Mouse (Mus musculus): Measurements from ENCODE around the gene Gm21887. TPM values are rescaled to one million over a fixed set of nuclear protein-coding genes. Genes with fewer than 3 reads are reported as not detected.
A peak's percentile ranks its signal among the peaks of the same experiment; 100 is the strongest.
"Not testable (repeated sequence)": the region's sequence is repeated elsewhere in the genome, so short reads cannot be mapped to it uniquely, and the experiment has no call there.

Gm21887 gene
- polyA plus RNA-seq, 2 experiments from 2014 or later, result 8.8 to 9.1 TPM

DNA sequence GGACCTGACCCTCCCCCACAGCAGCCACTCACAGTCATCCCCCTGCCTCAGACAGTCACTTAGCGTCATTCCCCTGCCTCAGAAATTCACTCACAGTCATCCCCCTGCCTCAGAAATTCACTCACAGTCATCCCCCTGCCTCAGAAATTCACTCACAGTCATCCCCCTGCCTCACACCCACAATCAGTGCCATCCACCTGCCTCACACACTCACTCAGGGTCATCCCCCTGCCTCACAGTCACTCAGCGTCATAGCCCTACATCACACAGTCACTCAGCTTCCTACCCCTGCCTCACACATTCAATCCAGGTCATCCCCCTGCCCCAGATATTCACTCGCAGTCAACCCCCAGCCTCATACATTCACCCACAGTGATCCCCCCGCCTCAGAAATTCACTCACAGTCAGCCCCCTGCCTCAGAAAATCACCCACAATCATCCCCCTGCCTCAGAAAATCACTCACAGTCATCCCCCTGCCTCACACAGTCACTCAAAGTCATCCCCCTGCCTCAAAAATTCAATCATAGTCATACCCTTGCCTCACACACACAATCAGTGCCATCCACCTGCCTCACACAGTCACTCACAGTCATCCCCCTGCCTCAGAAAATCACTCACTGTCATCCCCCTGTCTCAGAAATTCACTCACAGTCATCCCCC, 10.8 kb upstream of the Gm21887 start:
- not testable (repeated sequence) for ATAC-seq

DNA sequence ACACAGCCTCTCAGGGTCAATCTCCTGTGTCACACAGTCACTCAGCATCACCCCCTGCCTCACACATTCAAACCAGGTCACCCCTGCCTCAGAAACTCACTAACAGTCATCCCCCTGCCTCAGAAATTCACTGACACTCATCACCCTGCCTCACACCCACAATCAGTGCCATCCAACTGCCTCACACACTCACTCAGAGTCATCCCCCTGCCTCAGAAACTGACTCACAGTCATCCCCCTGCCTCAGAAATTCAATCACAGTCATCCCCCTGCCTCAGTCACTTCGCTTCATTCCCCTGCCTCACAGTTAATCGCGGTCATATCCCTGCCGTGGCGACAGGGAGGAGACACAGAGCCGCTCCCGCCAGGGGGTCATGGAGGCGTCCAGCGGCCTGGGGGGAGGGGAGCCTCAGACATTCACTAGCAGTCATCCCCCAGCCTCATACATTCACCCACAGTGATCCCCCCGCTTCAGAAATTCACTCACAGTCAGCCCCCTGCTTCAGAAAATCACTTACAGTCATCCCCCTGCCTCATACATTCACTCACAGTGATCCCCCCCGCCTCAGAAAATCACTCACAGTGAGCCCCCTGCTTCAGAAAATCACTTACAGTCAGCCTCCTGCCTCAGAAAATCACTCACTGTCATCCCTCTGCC, 10.1 kb upstream of the Gm21887 start:
- ATAC-seq, result not testable (repeated sequence)

DNA sequence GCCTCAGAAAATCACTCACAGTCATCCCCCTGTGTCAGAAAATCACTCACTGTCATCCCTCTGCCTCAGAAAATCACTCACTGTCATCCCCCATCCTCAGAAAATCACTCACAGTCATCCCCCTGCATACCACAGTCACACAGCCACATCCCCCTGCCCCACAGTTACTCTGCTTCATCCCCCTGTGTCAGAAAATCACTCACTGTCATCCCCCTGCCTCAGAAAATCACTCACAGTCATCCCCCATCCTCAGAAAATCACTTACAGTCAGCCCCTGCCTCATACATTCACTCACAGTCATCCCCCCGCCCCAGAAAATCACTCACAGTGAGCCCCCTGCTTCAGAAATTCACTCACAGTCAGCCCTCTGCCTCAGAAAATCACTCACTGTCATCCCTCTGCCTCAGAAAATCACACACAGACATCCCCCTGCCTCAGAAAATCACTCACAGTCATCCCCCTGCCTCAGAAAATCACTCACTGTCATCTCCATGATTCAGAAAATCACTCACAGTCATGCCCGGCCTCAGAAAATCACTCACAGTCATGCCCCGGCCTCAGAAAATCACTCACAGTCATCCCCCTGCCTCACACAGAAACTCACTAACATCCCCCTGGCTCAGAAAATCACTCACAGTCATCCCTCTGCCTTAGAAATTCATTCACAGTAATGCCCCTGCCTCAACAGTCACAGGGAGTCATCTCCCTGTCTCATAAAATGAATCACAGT, 9.4 kb upstream of the Gm21887 start:
- ATAC-seq, result not testable (repeated sequence)

DNA sequence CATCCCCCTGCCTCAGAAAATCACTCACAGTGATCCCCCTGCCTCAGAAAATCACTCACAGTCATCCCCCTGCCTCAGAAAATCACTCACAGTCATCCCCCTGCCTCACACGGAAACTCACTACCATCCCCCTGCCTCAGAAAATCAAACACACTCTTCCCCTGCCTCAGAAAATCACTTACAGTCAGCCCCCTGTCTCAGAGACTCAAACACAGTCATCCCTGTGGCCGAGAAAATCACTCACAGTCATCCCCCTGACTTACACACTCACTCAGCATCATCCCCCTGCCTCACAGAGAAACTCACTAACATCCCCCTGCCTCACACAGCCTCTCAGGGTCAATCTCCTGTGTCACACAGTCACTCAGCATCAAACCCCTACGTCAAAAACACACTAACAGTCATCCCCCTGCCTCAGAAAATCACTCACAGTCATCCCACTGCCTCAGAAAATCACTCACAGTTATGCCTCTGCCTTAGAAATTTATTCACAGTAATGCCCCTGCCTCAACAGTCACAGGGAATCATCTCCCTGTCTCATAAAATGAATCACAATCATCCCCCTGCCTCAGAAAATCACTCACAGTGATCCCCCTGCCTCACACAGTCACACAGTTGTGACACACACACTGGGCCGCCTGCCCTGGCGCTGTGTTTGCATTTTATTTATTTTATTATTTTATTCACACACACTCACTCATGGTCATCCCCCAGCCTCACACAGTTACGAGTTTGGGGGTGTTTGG, 8.6 kb upstream of the Gm21887 start:
- ATAC-seq, result not testable (repeated sequence)

DNA sequence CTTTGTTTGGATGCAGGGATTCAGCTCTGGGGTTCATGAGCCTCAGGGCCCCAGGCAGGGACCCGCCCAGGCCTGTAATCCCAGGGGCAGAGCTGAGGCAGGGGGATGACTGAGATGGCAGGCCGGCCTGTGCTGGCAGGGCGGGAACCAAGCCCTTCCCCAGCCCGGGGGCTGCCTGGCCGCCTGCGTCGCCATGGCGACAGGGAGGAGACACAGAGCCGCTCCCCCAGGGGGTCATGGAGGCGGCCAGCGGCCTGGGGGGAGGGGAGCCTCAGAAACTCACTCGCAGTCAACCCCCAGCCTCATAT, 8.1 kb upstream of the Gm21887 start:
- not testable (repeated sequence) for ATAC-seq

DNA sequence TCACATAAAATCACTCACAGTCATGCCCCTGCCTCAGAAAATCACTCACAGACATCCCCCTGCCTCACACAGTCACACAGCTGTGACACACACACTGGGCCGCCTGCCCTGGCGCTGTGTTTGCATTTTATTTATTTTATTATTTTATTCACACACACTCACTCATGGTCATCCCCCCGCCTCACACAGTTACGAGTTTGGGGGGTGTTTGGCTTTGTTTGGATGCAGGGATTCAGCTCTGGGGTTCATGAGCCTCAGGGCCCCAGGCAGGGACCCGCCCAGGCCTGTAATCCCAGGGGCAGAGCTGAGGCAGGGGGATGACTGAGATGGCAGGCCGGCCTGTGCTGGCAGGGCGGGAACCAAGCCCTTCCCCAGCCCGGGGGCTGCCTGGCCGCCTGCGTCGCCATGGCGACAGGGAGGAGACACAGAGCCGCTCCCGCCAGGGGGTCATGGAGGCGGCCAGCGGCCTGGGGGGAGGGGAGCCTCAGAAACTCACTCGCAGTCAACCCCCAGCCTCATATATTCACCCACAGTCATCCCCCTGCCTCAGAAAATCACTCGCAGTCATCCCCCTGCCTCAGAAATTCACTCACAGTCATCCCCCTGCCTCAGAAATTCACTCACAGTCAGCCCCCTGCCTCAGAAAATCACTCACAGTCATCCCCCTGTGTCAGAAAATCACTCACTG, 6.8 kb upstream of the Gm21887 start:
- ATAC-seq, result not testable (repeated sequence)

DNA sequence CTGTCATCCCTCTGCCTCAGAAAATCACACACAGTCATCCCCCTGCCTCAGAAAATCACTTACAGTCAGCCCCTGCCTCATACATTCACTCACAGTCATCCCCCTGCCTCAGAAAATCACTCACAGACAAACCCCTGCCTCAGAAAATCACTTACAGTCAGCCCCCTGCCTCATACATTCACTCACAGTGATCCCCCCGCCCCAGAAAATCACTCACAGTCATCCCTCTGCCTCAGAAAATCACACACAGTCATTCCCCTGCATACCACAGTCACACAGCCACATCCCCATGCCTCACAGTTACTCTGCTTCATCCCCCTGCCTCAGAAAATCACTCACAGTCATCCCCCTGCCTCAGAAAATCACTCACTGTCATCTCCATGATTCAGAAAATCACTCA, 5.9 kb upstream of the Gm21887 start:
- ATAC-seq, result not testable (repeated sequence)

DNA sequence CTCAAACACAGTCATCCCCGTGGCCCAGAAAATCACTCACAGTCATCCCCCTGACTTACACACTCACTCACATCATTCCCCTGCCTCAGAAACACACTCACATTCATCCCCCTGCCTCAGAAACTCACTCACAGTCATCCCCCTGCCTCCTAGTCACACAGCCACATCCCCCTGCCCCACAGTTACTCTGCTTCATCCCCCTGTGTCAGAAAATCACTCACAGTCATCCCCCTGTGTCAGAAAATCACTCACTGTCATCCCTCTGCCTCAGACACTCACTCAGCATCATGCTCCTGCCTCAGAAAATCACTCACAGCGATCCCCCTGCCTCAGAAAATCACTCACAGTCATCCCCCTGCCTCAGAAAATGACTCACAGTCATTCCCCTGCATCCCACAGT, 5.2 kb upstream of the Gm21887 start:
- not testable (repeated sequence) for ATAC-seq

DNA sequence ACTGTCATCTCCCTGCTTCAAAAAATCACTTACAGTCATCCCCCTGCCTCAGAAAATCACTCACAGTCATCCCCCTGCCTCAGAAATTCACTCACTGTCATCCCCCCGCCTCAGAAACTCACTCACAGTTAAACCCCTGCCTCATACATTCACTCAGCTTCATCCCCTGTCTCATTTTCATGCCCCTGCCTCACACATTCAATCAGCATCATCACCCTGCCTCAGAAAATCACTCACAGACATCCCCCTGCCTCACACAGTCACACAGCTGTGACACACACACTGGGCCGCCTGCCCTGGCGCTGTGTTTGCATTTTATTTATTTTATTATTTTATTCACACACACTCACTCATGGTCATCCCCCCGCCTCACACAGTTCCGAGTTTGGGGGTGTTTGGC, 4.7 kb upstream of the Gm21887 start:
- not testable (repeated sequence) for ATAC-seq

DNA sequence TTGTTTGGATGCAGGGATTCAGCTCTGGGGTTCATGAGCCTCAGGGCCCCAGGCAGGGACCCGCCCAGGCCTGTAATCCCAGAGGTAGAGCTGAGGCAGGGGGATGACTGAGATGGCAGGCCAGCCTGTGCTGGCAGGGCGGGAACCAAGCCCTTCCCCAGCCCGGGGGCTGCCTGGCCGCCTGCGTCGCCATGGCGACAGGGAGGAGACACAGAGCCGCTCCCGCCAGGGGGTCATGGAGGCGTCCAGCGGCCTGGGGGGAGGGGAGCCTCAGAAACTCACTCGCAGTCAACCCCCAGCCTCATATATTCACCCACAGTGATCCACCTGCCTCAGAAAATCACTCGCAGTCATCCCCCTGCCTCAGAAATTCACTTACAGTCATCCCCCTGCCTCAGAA, 4.3 kb upstream of the Gm21887 start:
- not testable (repeated sequence) for ATAC-seq

DNA sequence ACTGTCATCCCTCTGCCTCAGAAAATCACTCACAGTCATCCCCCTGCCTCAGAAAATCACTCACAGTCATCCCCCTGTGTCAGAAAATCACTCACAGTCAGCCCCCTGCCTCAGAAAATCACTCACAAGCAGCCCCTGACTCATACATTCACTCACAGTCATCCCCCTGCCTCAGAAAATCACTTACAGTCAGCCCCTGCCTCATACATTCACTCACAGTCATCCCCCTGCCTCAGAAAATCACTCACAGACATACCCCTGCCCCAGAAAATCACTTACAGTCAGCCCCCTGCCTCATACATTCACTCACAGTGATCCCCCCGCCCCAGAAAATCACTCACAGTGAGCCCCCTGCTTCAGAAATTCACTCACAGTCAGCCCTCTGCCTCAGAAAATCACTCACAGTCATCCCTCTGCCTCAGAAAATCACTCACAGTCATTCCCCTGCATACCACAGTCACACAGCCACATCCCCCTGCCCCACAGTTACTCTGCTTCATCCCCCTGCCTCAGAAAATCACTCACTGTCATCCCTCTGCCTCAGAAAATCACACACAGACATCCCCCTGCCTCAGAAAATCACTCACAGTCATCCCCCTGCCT, 3.7 kb upstream of the Gm21887 start:
- not testable (repeated sequence) for ATAC-seq

DNA sequence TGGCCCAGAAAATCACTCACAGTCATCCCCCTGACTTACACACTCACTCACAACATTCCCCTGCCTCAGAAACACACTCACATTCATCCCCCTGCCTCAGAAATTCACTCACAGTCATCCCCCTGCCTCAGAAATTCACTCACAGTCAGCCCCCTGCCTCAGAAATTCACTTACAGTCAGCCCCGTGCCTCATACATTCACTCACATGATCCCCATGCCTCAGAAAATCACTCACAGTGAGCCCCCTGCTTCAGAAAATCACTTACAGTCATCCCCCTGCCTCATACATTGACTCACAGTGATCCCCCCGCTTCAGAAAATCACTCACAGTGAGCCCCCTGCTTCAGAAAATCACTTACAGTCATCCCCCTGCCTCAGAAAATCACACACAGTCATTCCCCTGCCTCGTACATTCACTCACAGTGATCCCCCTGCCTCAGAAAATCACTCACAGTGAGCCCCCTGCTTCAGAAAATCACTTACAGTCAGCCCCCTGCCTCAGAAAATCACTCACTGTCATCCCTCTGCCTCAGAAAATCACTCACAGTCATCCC, 2.7 kb upstream of the Gm21887 start:
- not testable (repeated sequence) for ATAC-seq

DNA sequence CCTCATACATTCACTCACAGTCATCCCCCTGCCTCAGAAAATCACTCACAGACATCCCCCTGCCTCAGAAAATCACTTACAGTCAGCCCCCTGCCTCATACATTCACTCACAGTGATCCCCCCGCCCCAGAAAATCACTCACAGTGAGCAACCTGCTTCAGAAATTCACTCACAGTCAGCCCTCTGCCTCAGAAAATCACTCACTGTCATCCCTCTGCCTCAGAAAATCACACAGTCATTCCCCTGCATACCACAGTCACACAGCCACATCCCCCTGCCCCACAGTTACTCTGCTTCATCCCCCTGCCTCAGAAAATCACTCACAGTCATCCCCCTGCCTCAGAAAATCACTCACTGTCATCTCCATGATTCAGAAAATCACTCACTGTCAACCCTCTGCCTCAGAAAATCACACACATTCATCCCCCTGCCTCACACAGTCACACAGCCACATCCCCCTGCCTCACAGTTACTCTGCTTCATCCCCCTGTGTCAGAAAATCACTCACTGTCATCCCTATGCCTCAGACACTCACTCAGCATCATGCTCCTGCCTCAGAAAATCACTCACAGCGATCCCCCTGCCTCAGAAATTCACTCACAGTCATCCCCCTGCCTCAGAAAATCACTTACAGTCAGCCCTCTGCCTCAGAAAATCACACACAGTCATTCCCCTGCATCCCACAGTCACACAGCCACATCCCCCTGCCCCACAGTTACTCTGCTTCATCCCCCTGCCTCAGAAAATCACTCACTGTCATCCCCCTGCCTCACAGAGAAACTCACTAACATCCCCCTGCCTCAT, 1.9 kb upstream of the Gm21887 start:
- not testable (repeated sequence) for ATAC-seq

DNA sequence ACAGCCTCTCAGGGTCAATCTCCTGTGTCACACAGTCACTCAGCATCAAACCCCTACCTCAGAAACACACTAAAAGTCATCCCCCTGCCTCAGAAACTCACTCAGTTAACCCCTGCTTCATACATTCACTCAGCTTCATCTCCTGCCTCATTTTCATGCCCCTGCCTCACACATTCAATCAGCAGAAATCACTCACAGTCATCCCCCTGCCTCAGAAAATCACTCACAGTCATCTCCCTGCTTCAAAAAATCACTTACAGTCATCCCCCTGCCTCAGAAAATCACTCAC, 1.3 kb upstream of the Gm21887 start:
- ATAC-seq, result not testable (repeated sequence)

DNA sequence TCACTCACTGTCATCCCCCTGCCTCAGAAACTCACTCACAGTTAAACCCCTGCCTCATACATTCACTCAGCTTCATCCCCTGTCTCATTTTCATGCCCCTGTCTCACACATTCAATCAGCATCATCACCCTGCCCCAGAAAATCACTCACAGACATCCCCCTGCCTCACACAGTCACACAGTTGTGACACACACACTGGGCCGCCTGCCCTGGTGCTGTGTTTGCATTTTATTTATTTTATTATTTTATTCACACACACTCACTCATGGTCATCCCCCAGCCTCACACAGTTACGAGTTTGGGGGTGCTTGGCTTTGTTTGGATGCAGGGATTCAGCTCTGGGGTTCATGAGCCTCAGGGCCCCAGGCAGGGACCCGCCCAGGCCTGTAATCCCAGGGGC, 875 bp upstream of the Gm21887 start:
- ATAC-seq, result not testable (repeated sequence)

DNA sequence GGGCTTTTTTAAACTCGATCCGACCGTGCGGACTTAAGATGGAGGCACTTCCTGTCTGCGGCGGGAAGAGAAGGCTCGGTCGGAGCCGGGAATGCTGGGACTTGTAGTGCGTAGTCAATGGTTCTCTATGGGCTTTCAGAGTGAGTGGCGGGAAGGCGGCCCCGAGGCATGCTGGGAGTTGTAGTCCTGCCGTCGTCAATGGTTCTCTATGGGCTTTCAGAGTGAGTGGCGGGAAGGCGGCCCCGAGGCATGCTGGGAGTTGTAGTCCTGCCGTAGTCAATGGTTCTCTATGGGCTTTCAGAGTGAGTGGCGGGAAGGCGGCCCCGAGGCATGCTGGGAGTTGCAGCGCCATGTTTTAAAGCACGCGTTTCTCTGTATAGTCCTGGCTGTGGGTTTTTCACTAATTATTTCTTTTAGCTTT, 352 bp downstream of the Gm21887 start:
- peak; percentile 94 for ATAC-seq

DNA sequence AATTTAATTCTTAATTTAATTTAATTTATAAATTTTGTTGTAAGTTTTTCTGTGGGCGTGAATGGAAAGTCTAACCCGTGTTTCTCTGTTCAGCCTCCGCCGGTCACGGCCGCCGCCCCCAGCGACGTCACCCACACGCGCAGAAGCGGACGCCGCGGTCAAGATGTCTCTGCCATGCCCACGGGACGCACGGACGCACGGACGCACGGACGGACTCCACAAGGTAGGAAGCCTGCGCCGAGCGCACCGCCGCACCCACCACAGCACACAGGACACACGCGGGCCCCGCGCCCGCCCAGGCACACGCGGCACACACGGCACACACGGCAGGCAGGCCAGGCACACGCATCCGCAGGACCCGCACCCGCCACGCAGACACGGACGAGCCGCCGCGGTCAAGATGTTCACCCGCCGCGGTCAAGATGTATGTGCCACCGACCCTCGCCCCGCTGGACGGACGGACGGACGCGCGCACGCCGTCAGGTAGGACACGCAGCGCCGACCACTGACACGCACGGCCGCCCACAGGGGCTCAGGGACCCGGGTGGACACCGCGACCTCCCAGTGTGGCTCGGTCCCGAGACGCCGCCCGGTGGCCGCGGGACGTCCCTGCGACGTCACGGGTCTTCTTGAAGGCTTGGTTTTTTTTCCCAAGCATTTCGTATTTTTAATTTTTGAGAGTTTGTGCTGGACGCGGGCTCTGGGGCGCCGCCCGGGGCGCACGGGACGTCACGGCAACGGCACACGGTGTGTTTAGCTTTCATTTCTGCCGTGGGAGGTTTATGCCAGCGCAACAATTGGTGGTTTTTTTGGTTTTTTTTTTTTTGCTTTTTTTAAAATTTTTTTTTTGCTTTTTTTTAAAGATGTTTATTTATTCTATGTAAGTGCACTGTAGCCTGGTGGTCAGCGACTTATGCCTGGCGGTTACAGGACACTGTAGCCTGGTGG, 1.4 kb downstream of the Gm21887 start:
- not testable (repeated sequence) for ATAC-seq

DNA sequence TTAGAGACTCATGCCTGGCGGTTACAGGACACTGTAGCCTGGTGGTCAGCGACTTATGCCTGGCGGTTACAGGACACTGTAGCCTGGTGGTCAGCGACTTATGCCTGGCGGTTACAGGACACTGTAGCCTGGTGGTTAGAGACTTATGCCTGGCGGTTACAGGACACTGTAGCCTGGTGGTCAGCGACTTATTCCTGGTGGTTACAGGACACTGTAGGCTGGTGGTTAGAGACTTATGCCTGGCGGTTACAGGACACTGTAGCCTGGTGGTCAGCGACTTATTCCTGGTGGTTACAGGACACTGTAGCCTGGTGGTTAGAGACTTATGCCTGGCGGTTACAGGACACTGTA, 2.0 kb downstream of the Gm21887 start:
- not testable (repeated sequence) for ATAC-seq

DNA sequence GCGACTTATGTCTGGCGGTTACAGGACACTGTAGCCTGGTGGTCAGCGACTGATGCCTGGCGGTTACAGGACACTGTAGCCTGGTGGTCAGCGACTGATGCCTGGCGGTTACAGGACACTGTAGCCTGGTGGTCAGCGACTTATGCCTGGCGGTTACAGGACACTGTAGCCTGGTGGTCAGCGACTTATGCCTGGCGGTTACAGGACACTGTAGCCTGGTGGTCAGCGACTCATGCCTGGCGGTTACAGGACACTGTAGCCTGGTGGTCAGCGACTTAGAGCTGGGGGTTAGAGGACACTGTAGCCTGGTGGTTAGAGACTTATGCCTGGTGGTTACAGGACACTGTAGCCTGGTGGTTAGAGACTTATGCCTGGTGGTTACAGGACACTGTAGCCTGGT, 4.0 kb downstream of the Gm21887 start:
- not testable (repeated sequence) for ATAC-seq

DNA sequence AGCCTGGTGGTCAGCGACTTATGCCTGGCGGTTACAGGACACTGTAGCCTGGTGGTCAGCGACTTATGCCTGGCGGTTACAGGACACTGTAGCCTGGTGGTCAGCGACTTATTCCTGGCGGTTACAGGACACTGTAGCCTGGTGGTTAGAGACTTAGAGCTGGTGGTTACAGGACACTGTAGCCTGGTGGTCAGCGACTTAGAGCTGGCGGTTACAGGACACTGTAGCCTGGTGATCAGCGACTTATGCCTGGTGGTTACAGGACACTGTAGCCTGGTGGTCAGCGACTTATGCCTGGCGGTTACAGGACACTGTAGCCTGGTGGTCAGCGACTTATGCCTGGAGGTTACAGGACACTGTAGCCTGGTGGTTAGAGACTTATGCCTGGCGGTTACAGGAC, 4.6 kb downstream of the Gm21887 start:
- ATAC-seq, result not testable (repeated sequence)
